Mouse (Mus musculus) B cell, adult 62 days (primary cell): ENCODE measurements around the gene Fbxw11. TPM values are rescaled to one million over a fixed set of nuclear protein-coding genes. Genes with fewer than 3 reads are reported as not detected.

ENCODE experiments used
- total RNA-seq: library from RNA; stranded (reverse); gene quantifications from 4 replicates; pipeline ENCODE4 v1.2.4, GENCODE M21; 2023

Gene Fbxw11
- total RNA-seq, result 57.7 to 64.2 TPM (median 62.7 TPM) in 4 replicates

GRCm38 (mm10) chr11:32642249-32642876 is at the start of gene Fbxw11:
TSS of gene Fbxw11 (plus strand) at chr11:32642724.

Other genes starting within 250 kb of the Fbxw11 start
- gene Ubtd2, start 187.4 kb upstream of the Fbxw11 start, total RNA-seq, result 2.8 to 7.8 TPM (median 5.7 TPM) in 4 replicates
- gene Efcab9, start 110.6 kb upstream of the Fbxw11 start, total RNA-seq, result 2.9 to 4.8 TPM (median 3.2 TPM) in 4 replicates
- 233 to 249 TPM (median 234 TPM) in 4 replicates for gene Stk10, start 109.4 kb upstream of the Fbxw11 start, total RNA-seq
- not detected in 4 replicates for gene Smim23, start 181.9 kb downstream of the Fbxw11 start, total RNA-seq